ENCODE assay signal across 10 mouse cellular contexts in genomic region chr11:88482636-88483035, GRCm38 (mm10).
DNase-seq lines count a peak whose midpoint lies in the region; ATAC-seq lines count a peak whose summit lies in the region.
"Had no signal": no experiment of that assay in that cellular context is flagged by ENCODE, and none has a peak within 500 bp of the region (broad histone marks: within the 10 kb centered on the region; RNA-seq: fewer than 3 reads in every experiment).

No protein-coding gene starts in this region.

- H3K4me2 ChIP-seq in kidney, embryonic 15.5 days = no peak overlapping the region
- peak overlapping the region; percentile 18; the same call in 1 of the 2 replicates for H3K4me2 ChIP-seq in forebrain, embryonic 15.5 days (replicated peaks)
- no peak overlapping the region for H3K4me2 ChIP-seq in midbrain, embryonic 15.5 days
- H3K4me2 ChIP-seq: liver, embryonic 11.5 days had no signal

- H3K36me3 ChIP-seq in kidney, embryonic 15.5 days = peaks cover 19% of the 10 kb centered on the region; the same call in 1 of the 2 replicates
- H3K36me3 ChIP-seq in forebrain, embryonic 15.5 days = no peaks in the 10 kb centered on the region
- H3K36me3 ChIP-seq in midbrain, embryonic 15.5 days (replicated peaks) = no peaks in the 10 kb centered on the region

- no peak for DNase-seq in kidney, adult 18-20 months
- DNase-seq in embryo, embryonic 10.5 days (ENCODE audit: low spot score) = peak; percentile 70
- DNase-seq in yolk sac, embryonic 10.5 days (ENCODE audit: low spot score) = no peak
- no peak for DNase-seq in adrenal gland, postnatal 36 days

- WGBS in kidney, embryonic 15.5 days = 75% methylated on average over 11 of the region's 11 CpGs
- WGBS in forebrain, embryonic 15.5 days = 4% methylated on average over 11 of the region's 11 CpGs
- 9% methylated on average over 11 of the region's 11 CpGs for WGBS in midbrain, embryonic 15.5 days

- ATAC-seq in kidney, embryonic 15.5 days (replicated peaks; ENCODE audit: low FRiP score) = no peak
- ATAC-seq in forebrain, embryonic 15.5 days (replicated peaks) = peak; percentile 31
- 0 out of 2 replicates have a peak, but pooled peaks have one; percentile 21 for ATAC-seq in midbrain, embryonic 15.5 days (replicated peaks)
- no peak for ATAC-seq in monocyte, adult 5-6 weeks (replicated peaks; ENCODE audit: insufficient number of reproducible peaks, low FRiP score, low TSS enrichment, poor library complexity, severe bottlenecking)

- H3K4me3 ChIP-seq in kidney, embryonic 15.5 days (replicated peaks) = no peak overlapping the region
- no peak overlapping the region for H3K4me3 ChIP-seq in forebrain, embryonic 15.5 days
- H3K4me3 ChIP-seq in midbrain, embryonic 15.5 days = no peak overlapping the region

- peak overlapping the region; percentile 79; the same call in 1 of the 2 replicates for H3K27ac ChIP-seq in kidney, embryonic 15.5 days
- H3K27ac ChIP-seq in forebrain, embryonic 15.5 days (replicated peaks) = peak overlapping the region; percentile 89
- peak overlapping the region; percentile 85 for H3K27ac ChIP-seq in midbrain, embryonic 15.5 days
- H3K27ac ChIP-seq: kidney, postnatal 0 days had no signal

- no peaks in the 10 kb centered on the region for H3K27me3 ChIP-seq in kidney, embryonic 15.5 days
- H3K27me3 ChIP-seq in forebrain, embryonic 15.5 days = no peaks in the 10 kb centered on the region
- no peaks in the 10 kb centered on the region for H3K27me3 ChIP-seq in midbrain, embryonic 15.5 days (replicated peaks)

- H3K9ac ChIP-seq in kidney, embryonic 15.5 days = no peak overlapping the region
- no peak overlapping the region for H3K9ac ChIP-seq in forebrain, embryonic 15.5 days (replicated peaks)
- H3K9ac ChIP-seq in midbrain, embryonic 15.5 days = no peak overlapping the region

- peaks cover 50% of the 10 kb centered on the region for H3K4me1 ChIP-seq in kidney, embryonic 15.5 days
- peaks cover 68% of the 10 kb centered on the region for H3K4me1 ChIP-seq in forebrain, embryonic 15.5 days
- H3K4me1 ChIP-seq in midbrain, embryonic 15.5 days = peaks cover 65% of the 10 kb centered on the region

- no peaks in the 10 kb centered on the region for H3K9me3 ChIP-seq in kidney, embryonic 15.5 days (replicated peaks)
- H3K9me3 ChIP-seq in forebrain, embryonic 15.5 days = no peaks in the 10 kb centered on the region
- H3K9me3 ChIP-seq in midbrain, embryonic 15.5 days = no peaks in the 10 kb centered on the region

Comparison
In these comparisons a context has a peak if more than half of its experiments do, and no peak if none do; other contexts are left out.
1. ATAC-seq: peak in forebrain, embryonic 15.5 days (single experiment) and midbrain, embryonic 15.5 days (single experiment); none in kidney, embryonic 15.5 days (single experiment) and monocyte, adult 5-6 weeks (single experiment).
2. Peak in every context shown above with its lines, with median percentiles within 50 percentile points of each other: H3K27ac ChIP-seq.